In the genomic region with DNA sequence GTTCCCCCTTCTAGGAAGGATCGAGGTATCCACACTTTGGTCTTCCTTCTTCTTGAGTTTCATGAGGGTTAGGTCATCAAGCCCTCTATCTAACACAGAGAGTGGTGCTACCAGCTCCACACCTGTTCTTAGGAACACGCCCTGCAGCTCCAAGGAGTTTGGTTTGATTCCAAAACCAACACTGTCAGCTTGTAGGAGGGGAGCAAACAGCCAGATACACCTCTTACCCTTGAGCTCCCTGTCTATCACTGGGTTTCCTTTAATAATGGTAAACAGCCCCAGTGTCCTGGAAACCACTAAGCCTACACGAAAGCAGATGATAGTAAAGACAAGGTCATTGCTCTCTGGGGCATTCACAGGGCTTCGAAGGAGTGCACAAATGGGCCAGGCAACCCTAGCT, we compare ENCODE assay signal across 15 mouse cellular contexts.
"Had no signal": no experiment of that assay in that cellular context is flagged by ENCODE, and none has a peak within 500 bp of the region (broad histone marks: within the 10 kb centered on the region; RNA-seq: fewer than 3 reads in every experiment).

No protein-coding gene starts in this region.

- H3K27me3 ChIP-seq: kidney, embryonic 15.5 days; limb, embryonic 15.5 days; liver, embryonic 12.5 days; megakaryocyte, embryonic 14.5 days; midbrain, embryonic 12.5 days; neural tube, embryonic 13.5 days; stomach, embryonic 15.5 days had no signal

- H3K4me2 ChIP-seq: kidney, embryonic 15.5 days; limb, embryonic 15.5 days; liver, embryonic 12.5 days; midbrain, embryonic 12.5 days; neural tube, embryonic 13.5 days; stomach, embryonic 15.5 days had no signal

- H3K27ac ChIP-seq: kidney, embryonic 15.5 days; left cerebral cortex, adult 2 months; limb, embryonic 15.5 days; liver, embryonic 12.5 days; macrophage; midbrain, embryonic 12.5 days; neural tube, embryonic 13.5 days; stomach, embryonic 15.5 days had no signal

- H3K9me3 ChIP-seq: kidney, embryonic 15.5 days; limb, embryonic 15.5 days; liver, embryonic 12.5 days; midbrain, embryonic 12.5 days; neural tube, embryonic 13.5 days; stomach, embryonic 15.5 days had no signal

- H3K4me3 ChIP-seq: kidney, embryonic 15.5 days; left cerebral cortex, adult 2 months; limb, embryonic 15.5 days; liver, embryonic 12.5 days; megakaryocyte, embryonic 14.5 days; midbrain, embryonic 12.5 days; neural tube, embryonic 13.5 days; stomach, embryonic 15.5 days had no signal

- H3K36me3 ChIP-seq: kidney, embryonic 15.5 days; limb, embryonic 15.5 days; liver, embryonic 12.5 days; midbrain, embryonic 12.5 days; neural tube, embryonic 13.5 days; stomach, embryonic 15.5 days had no signal

- DNase-seq: kidney, adult 2 months; kidney, postnatal 14 days; retina, postnatal 1 day; right cerebral cortex, postnatal 4 days; thymus, postnatal 36 days had no signal

- H3K4me1 ChIP-seq: kidney, embryonic 15.5 days; limb, embryonic 15.5 days; liver, embryonic 12.5 days; megakaryocyte, embryonic 14.5 days; midbrain, embryonic 12.5 days; neural tube, embryonic 13.5 days; stomach, embryonic 15.5 days had no signal

- H3K9ac ChIP-seq: kidney, embryonic 15.5 days; limb, embryonic 15.5 days; liver, embryonic 12.5 days; midbrain, embryonic 12.5 days; neural tube, embryonic 13.5 days; stomach, embryonic 15.5 days had no signal

- ATAC-seq: liver, embryonic 12.5 days; midbrain, embryonic 16.5 days had no signal
